Mouse (Mus musculus): ENCODE data around the gene Eif2b3.

DNA sequence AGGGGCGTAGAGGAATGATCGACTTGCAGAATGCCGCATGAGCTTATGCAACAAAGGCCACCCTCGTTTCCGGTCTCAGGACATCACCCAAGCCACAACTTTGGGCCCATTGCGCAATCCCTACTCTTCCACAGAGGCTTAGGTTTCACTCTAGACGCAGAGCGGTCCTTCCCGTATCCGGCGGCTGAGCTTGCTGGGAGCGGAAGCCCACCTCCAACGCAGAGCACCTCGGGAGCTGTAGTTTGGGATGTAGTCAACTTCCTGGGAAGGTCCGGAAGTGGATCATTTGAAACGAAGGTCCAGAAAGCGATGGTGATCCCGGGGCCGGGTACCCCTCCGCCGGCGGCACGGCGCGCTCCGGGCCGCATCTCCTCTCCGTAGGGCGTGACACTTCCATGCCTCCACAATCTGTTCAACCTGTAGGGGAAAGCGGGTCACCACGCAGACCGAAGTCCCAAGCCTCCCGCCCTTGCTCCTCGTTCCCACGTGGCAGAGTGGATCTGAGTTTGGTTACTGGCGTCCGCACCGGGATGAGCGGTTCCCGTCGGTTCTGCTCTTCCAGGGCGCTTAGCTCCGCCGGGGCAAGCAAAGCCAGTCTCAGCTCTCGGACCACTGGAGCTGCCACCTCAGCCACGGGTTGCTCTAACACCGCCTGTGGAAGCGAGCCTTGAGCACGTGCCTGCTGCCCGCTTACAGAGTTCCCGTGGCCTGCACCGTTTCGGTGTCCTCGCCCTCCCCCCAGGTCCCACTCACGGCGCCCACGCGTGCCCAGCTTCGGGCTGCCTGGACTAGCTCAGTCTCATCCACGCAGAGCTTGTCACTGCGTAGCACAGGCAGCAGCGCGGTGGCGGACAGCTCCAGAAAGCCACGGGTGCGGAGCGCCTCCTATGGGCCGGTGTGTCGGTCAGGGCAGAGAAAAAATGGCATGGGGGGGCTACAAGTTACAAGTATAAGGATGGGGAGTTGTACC lies 101.5 kb downstream of the Eif2b3 start:
- TF ChIP-seq MAX (IDR thresholded peaks at IDR 0.05; ENCODE audit: low read depth) (peak; percentile 69), POLR2A (IDR thresholded peaks at IDR 0.05; ENCODE audit: insufficient read length, low read depth) (peak; percentile 76), MYOD1 (IDR thresholded peaks at IDR 0.05; ENCODE audit: control insufficient read depth in 1 of 3, insufficient read length in 2 of 3, low read depth in 2 of 3) (peak in 1 of 3 experiments; percentile 19), TCF12 (IDR thresholded peaks at IDR 0.05; ENCODE audit: insufficient read depth, poor library complexity, severe bottlenecking) (no peak), E2F4 (IDR thresholded peaks at IDR 0.05; ENCODE audit: insufficient read depth) (no peak), USF1 (IDR thresholded peaks at IDR 0.05; ENCODE audit: low read depth) (no peak), MYOG (IDR thresholded peaks at IDR 0.05; ENCODE audit: control insufficient read depth in 1 of 3, insufficient read depth in 1 of 3, insufficient read length in 2 of 3, low read depth in 2 of 3) (peak in 1 of 3 experiments; percentile 2), CEBPB (IDR thresholded peaks at IDR 0.05; ENCODE audit: insufficient read depth, poor library complexity, severe bottlenecking) (peak; percentile 100), TCF3 (IDR thresholded peaks at IDR 0.05; ENCODE audit: insufficient read length, low read depth) (no peak), REST (IDR thresholded peaks at IDR 0.05; ENCODE audit: insufficient read depth, insufficient read length) (no peak), SRF (IDR thresholded peaks at IDR 0.05; ENCODE audit: control insufficient read depth, insufficient read length, low read depth) (no peak)
